Mouse (Mus musculus) left cerebral cortex, adult 2 months (tissue): ENCODE data around the gene Gm49369. TPM values are rescaled to one million over a fixed set of nuclear protein-coding genes. Genes with fewer than 3 reads are reported as not detected.

Experiments
- DNase-seq, 2 experiments: peaks; one replicate each; pipeline ENCODE4 v3.0.0; 2021 to 2022; ENCODE audit warnings: low spot score in 2 of 2, mixed read lengths in 1 of 2; ENCODE audit errors: extremely low spot score in 1 of 2
- H3K27ac ChIP-seq: fragments of 200-600 bp; 2 replicates; pipeline ENCODE4 v1.8.1; 2022
- H3K4me3 ChIP-seq: fragments of 200-600 bp; 2 replicates; pipeline ENCODE4 v1.8.1; 2022
- CTCF ChIP-seq: fragments of 200-600 bp; IDR thresholded peaks from 2 replicates; pipeline ENCODE4 v1.8.1; 2022; ENCODE audit warnings: antibody characterized with exemption, mild to moderate bottlenecking, moderate library complexity
- intact Hi-C: fragments of 180-260 bp; cut with DNase I; formaldehyde crosslinking; loops from one replicate; pipeline ENCODE4 v1.15.1; 2025
- long read RNA-seq, 2 experiments: library from polyadenylated mRNA; stranded (forward); transcript quantifications; one replicate each; pipeline ENCODE4 v2.0.0; 2021; ENCODE audit warnings: borderline mapping rate in 2 of 2
- total RNA-seq, 2 experiments: library from RNA; stranded (reverse); gene quantifications; 2 replicates each; pipeline ENCODE4 v1.2.3; 2021

Gene Gm49369
- total RNA-seq: 1 to 10 TPM; 4.3 to 4.5 TPM
- long read RNA-seq, experiment 1: 0 reads
- long read RNA-seq, experiment 2, partial matches to known transcripts: 1 of 1 reads
- long read RNA-seq, experiment 2, other reads (novel, unspliced or antisense): 0 of 1 reads

DNA sequence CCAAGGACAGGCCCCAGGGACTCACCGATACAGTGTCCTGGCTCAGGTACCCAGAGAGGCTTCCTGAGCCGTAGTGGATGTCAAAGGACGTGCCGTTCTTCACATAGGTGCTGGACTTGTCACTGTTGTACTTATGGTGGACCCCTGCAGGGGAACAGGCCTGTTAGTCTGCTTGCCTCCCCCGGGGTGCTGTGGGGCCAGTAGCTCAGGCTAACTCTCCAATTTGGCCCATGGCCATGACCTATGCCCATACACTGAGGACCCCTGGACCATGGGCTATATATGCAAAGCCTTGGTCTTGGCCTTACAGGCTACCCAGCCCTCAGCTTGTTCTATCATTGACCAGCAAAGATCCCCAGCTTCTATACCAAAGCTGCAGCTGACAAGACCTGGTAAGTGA lies at the start of gene Gm49369:
Gene Gm49369, minus strand, starts transcription at position 101 of the 400 bp plus-strand sequence.
- DNase-seq: no peak
- Histone ChIP-seq H3K4me3 (no peak within 1 kb of the TSS), H3K27ac (no peak within 1 kb of the TSS)
- intact Hi-C loops: no loop called here
- no peak for TF ChIP-seq CTCF

DNA sequence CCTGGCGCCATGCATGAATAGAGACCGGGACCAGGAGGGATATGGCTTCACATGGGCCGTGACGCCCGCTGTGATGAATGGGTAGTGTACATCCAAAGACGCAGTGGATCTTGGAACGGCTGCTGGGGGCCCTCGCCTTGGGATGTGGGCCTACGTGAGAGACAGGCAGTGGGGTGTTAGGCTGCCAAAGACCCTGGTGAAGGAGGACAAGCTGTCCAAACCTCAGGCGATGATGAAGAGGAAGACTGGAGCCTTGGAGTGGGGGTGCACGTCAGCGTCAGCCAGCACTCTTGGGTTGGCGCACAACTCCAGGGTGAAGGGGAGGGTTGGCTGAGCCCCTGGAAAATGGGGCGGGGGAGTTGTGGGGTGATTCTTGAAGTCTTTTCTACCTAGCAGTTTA lies 48.6 kb upstream of the Gm49369 start:
- Histone ChIP-seq H3K27ac (no peak overlapping the region), H3K4me3 (no peak overlapping the region)
- intact Hi-C loops: no loop called here
- TF ChIP-seq CTCF: no peak
- DNase-seq: no peak

DNA sequence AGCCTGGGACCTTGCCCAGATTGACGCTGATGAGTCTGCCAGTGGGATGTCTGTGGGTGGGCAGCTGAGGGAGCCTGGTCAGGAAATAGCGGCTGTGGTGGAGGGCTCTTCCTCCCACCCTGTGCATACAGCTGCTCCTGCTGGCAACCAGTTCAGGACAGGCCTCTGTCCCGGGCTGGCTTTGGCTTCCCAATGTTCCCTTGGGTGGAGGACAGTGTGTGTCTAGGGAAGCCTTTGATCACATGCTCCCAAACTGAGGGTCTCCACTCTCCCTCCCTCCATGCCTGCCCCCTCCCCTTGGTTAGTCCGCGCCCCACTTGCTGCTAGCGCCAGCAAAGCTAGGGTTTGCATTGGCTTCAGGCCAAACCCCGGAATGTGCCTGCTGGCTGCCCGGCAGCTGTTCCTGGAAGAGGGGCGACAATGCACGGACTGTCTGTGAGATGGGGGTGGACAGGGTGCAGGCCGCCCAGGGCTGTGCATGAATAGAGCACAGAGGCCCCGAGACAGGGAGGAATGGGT lies 47.8 kb upstream of the Gm49369 start:
- Histone ChIP-seq H3K27ac (no peak overlapping the region), H3K4me3 (no peak overlapping the region)
- peak in 1 of 2 experiments; percentile 32 for DNase-seq
- TF ChIP-seq CTCF: no peak
- intact Hi-C loops: no loop called here

DNA sequence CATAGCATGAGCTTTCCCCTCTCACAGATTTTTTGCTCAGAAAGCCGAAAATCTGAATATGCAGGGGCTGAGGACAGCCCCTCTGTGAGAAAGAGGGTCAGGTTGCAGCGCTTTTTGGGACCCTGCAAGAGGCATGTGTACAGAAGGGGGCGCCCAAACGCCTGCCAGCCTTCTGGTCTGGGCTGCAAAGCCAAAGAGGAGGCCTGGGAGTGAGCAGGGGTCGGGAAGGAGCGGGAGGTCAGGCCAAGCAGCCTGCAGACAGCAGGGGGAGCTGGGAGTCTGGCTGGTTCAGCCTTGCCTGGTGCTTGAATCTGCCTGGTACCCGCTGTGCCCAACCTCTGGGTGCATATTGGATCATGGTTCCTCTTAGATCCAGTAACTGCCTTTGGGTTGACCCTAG lies 45.7 kb upstream of the Gm49369 start:
- no peak for DNase-seq
- TF ChIP-seq CTCF: peak; percentile 36
- no peak overlapping the region for H3K27ac ChIP-seq
- no peak overlapping the region for H3K4me3 ChIP-seq
- intact Hi-C loops: no loop called here

DNA sequence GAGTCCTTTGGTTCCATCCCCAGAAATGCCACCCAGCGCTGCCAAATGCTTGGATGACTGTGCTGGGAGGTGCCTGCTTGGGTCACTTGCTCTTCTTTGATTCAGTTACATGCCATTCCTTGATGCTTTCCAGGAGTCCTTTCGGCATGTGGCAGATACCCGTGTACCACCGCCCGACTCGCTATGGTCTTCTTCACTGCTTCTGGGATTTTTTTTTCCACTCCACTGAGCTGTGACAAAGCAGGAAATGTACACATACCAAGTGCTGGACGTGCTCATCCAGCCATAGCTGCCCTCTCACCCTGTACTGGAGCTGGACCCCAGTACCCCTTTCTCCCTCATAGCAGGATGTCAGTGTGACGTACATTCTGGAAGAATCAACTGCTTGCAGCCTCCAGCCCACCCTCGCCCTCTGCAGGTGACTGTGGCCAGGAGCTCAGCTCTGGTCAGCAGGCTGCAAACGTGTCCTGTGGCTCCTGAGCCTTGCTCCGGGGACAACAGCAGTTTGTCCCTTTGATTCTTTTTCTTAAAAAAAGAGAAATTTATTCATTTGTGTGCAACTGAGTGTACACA lies 43.3 kb upstream of the Gm49369 start:
- TF ChIP-seq CTCF: peak; percentile 50
- no peak overlapping the region for H3K4me3 ChIP-seq
- H3K27ac ChIP-seq: no peak overlapping the region
- intact Hi-C loops: no loop called here
- DNase-seq: no peak

DNA sequence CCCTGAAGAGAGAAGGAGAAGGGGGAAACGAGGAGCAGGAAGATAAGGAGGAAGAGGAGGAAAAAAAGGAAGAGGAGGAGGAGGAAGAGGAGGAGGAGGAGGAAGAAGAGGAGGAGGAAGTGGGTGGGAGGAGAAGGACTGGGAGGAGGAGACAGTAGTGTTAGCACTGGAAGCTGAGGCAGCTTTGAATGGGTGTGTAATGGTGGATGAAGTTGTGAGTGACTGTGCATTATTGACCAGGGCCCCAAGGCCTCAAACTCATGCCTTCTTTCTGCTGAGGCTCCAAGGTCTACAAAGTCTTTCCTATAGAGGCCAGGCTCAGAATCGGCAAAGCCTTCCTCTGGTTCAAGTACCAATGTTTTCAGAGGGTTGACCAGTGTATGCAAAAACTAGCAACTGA lies 39.4 kb upstream of the Gm49369 start:
- intact Hi-C loops: no loop called here
- no peak overlapping the region for H3K27ac ChIP-seq
- no peak for TF ChIP-seq CTCF
- DNase-seq: no peak
- H3K4me3 ChIP-seq: no peak overlapping the region

DNA sequence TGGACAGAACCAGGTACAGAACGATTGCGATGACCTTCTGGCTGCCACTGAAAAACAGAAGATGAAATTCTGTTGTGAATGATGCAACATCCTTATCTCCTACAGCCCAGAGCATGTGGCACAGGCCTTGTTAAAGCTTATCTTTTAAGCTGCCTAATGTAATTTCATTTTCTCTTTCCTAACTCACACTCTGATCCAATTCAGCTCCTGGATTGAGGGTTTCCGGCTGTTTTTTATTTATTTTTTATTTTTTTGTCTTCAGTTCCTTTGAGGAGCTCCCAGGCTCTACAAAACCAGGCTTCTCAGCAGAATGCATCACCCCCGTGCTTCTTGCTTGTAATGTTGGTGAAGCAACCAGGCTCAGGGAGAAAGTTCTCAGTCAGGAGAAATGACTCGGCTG lies 37.4 kb upstream of the Gm49369 start:
- H3K4me3 ChIP-seq: no peak overlapping the region
- no peak for DNase-seq
- no peak overlapping the region for H3K27ac ChIP-seq
- intact Hi-C loops: no loop called here
- TF ChIP-seq CTCF: no peak

DNA sequence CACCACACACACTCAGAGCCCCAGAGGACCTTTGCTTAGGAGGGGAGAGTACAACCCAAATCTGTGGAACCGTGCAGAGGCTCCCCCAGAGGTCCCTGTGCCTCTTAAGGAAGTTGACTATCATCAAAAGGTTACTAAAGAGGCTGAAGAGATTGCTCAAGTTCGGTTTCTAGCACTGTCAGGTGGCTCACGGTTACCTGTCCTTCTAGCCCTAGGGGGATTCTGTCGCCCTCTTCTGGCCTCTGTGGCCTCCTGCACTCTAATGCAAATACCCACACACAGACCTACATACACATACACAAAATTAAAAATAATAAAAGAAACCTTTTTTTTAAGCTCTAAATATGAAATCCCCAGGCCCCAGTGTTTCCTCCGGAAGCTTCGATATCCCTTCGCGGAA lies 36.2 kb upstream of the Gm49369 start:
- Histone ChIP-seq H3K4me3 (no peak overlapping the region), H3K27ac (no peak overlapping the region)
- no peak for TF ChIP-seq CTCF
- intact Hi-C loops: no loop called here
- no peak for DNase-seq

DNA sequence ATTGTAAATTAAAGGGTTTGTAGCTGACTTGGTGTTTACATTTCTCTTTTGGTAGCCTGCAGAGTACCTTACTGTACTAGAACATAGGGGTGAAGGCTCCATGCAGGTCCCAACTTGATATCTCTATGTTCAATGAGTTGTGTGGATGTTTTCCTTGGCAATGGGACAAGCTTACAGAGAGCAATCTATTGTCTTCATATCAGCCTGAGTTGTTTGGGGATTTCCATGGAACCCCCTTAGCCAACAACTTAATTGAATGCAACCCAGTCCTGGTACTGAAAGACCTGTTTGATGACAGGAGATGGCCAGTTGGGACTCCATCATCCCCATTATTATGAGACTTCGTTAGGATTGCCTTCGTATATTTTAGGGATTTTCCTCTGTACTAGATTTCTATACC lies 35.6 kb upstream of the Gm49369 start:
- DNase-seq: no peak
- no peak for TF ChIP-seq CTCF
- Histone ChIP-seq H3K4me3 (no peak overlapping the region), H3K27ac (no peak overlapping the region)
- intact Hi-C loops: no loop called here

DNA sequence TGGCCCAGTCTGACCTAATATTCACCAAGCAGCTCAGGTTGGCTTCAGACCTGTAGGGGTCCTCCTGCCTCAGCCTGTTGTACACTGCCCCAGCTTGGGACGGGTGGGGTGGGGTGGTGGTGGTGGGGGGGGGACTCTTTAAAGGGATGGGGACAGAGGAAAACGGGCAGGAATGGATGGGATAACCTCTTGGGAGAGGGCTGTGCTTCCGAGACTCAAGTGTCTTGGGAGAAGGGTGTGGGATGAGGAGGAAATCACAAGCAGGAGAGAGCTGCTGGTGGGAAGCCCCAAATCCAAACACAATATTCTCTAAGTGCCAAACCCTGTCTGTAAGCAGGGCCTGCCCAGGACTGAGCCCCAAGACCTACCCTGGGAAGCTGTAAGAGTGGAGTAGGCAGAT lies 33.8 kb upstream of the Gm49369 start:
- Histone ChIP-seq H3K4me3 (no peak overlapping the region), H3K27ac (no peak overlapping the region)
- DNase-seq: no peak
- TF ChIP-seq CTCF: no peak
- intact Hi-C loops: no loop called here

DNA sequence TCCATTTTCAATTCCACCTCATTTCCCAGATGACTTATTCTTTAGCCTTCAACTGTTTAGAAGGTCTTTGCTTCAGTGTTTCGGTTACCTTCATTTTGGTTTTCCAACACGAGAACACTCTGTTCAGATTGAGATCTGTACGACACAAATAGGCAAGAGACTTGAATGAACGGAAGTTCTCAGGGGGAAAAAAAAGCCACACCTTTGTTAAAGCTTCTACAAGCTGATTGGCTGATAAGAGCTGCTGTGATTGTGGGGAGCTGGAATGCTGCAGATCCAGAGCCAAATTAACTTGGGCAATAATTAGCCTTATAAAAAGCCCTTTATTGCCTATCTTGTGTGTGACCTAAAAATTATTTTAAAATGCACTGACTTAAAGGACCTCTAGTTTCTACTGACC lies 32.8 kb upstream of the Gm49369 start:
- Histone ChIP-seq H3K27ac (no peak overlapping the region), H3K4me3 (no peak overlapping the region)
- TF ChIP-seq CTCF: no peak
- DNase-seq: no peak
- intact Hi-C loops: no loop called here

DNA sequence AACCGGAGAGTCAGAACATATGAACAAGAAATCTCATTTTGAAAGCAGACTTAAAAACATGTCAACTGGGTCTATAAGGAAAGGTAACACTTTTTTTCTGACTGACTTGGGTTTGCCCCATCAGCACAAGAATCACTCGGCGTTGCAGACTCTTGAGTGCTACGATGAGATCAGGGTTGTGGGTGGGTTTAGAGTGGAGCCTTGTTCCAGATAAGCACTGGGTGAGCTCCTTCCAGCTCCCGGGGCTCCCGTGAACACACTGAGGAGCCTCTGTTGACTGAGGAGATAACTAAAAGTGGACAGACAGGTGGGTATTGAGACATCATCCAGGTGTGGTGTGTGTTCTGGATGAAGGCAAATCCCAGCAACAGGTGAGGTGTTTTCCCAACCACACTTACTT lies 30.8 kb upstream of the Gm49369 start:
- no peak for DNase-seq
- intact Hi-C loops: no loop called here

DNA sequence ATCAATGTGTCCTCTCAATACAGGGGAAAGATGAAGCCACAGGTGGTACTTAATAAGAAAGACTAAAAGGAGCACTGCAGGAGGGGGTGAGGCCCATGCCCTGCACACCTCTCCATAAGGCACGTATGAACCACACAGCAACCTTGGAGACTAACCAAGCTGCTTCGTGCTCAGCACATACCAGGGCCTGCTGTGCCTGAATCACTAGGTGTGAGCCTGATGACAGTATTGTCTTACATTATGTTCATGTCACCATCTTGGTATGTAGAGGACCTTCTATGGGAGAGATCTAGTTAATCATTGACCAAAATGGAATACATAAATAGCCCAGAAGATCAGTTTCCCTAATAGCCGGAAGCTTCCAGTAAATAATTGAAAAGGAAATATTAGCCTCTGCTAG lies 27.1 kb upstream of the Gm49369 start:
- intact Hi-C loops: no loop called here
- H3K27ac ChIP-seq: no peak overlapping the region
- H3K4me3 ChIP-seq: no peak overlapping the region
- DNase-seq: no peak
- TF ChIP-seq CTCF: no peak

More for the DNA sequence above, 30.8 kb upstream of the Gm49369 start:
- no peak overlapping the region for H3K27ac ChIP-seq
- H3K4me3 ChIP-seq: no peak overlapping the region
- no peak for TF ChIP-seq CTCF
